Mouse (Mus musculus) MEL (cell line): Measurements from ENCODE around the gene Tle4. TPM values are rescaled to one million over a fixed set of nuclear protein-coding genes. Genes with fewer than 3 reads are reported as not detected.

Experiments
- DNase-seq: peaks from one replicate; pipeline ENCODE4 v3.0.0; 2011; ENCODE audit warnings: low read depth, low spot score
- H3K27ac ChIP-seq: 2 replicates; pipeline ENCODE4 v1.5.1; 2012; ENCODE audit warnings: low read depth, mild to moderate bottlenecking, control low read depth, low read length, moderate library complexity; ENCODE audit not compliant: control insufficient read depth
- H3K27me3 ChIP-seq, 2 experiments: fragments of 150-350 bp in 1 of 2; sonication (generic) in 1 of 2; 2 replicates each; pipeline ENCODE4 v1.6.1; 2012; ENCODE audit warnings: low read length in 2 of 2, mild to moderate bottlenecking in 2 of 2, improper control_type of control experiment in 1 of 2, moderate library complexity in 1 of 2; ENCODE audit not compliant: insufficient read depth in 2 of 2, control insufficient read depth in 1 of 2
- H3K36me3 ChIP-seq, 2 experiments: 2 replicates each; pipeline ENCODE4 v1.6.1; 2012 to 2014; ENCODE audit warnings: low read length in 2 of 2, improper control_type of control experiment in 1 of 2, inconsistent platforms in 1 of 2, mild to moderate bottlenecking in 1 of 2; ENCODE audit not compliant: insufficient read depth in 2 of 2, control insufficient read depth in 1 of 2
- H3K4me1 ChIP-seq, 2 experiments: fragments of 150-350 bp in 1 of 2; sonication (generic) in 1 of 2; 2 replicates each; pipeline ENCODE4 v1.6.1; 2012; ENCODE audit warnings: low read length in 2 of 2, improper control_type of control experiment in 1 of 2, mild to moderate bottlenecking in 1 of 2; ENCODE audit not compliant: insufficient read depth in 2 of 2, control insufficient read depth in 1 of 2
- H3K4me3 ChIP-seq, 2 experiments: fragments of 150-350 bp in 1 of 2; sonication (generic) in 1 of 2; 2 replicates each; pipeline ENCODE4 v1.5.1; 2012; ENCODE audit warnings: low read depth in 2 of 2, low read length in 2 of 2, mild to moderate bottlenecking in 2 of 2, moderate library complexity in 2 of 2, control low read depth in 1 of 2, improper control_type of control experiment in 1 of 2; ENCODE audit not compliant: control insufficient read depth in 1 of 2, insufficient read depth in 1 of 2
- H3K79me2 ChIP-seq: 2 replicates; pipeline ENCODE4 v1.6.1; 2012; ENCODE audit warnings: mild to moderate bottlenecking, low read length, moderate library complexity; ENCODE audit not compliant: control insufficient read depth, poor library complexity, insufficient read depth
- H3K9ac ChIP-seq: 2 replicates; pipeline ENCODE4 v1.6.1; 2012; ENCODE audit warnings: low read depth, mild to moderate bottlenecking, control low read depth, low read length, moderate library complexity; ENCODE audit not compliant: control insufficient read depth, poor library complexity, severe bottlenecking
- H3K9me3 ChIP-seq: fragments of 150-350 bp; sonication (generic); replicated peaks from 2 replicates; pipeline ENCODE4 v1.6.1; 2012; ENCODE audit warnings: mild to moderate bottlenecking, low read length, improper control_type of control experiment, moderate library complexity; ENCODE audit not compliant: insufficient read depth
- CHD1 ChIP-seq: IDR thresholded peaks from 2 replicates; pipeline ENCODE4 v1.6.1; 2012; ENCODE audit warnings: low read depth, mild to moderate bottlenecking, inconsistent platforms, low read length, improper control_type of control experiment
- CHD2 ChIP-seq: IDR thresholded peaks from 2 replicates; pipeline ENCODE4 v1.6.1; 2011; ENCODE audit warnings: low read length, improper control_type of control experiment
- E2F4 ChIP-seq: IDR thresholded peaks from 2 replicates; pipeline ENCODE4 v1.6.1; 2011; ENCODE audit warnings: low read depth, low read length, improper control_type of control experiment, borderline replicate concordance
- ELF1 ChIP-seq: IDR thresholded peaks from 2 replicates; pipeline ENCODE4 v1.6.1; 2014; ENCODE audit warnings: low read depth, mild to moderate bottlenecking, inconsistent platforms, low read length, improper control_type of control experiment, moderate library complexity
- ETS1 ChIP-seq: IDR thresholded peaks from 2 replicates; pipeline ENCODE4 v1.6.1; 2012; ENCODE audit warnings: low read depth, mild to moderate bottlenecking, inconsistent platforms, low read length, improper control_type of control experiment, moderate library complexity
- GATA1 ChIP-seq: IDR thresholded peaks from 2 replicates; pipeline ENCODE4 v1.6.1; 2011; ENCODE audit warnings: low read depth, low read length, improper control_type of control experiment
- HCFC1 ChIP-seq: IDR thresholded peaks from 2 replicates; pipeline ENCODE4 v1.6.1; 2012; ENCODE audit warnings: low read depth, mild to moderate bottlenecking, inconsistent platforms, low read length, improper control_type of control experiment, moderate library complexity
- MAZ ChIP-seq: IDR thresholded peaks from 2 replicates; pipeline ENCODE4 v1.6.1; 2012; ENCODE audit warnings: low read depth, mild to moderate bottlenecking, inconsistent platforms, low read length, improper control_type of control experiment
- MYB ChIP-seq: IDR thresholded peaks from 2 replicates; pipeline ENCODE4 v1.6.1; 2011; ENCODE audit warnings: mild to moderate bottlenecking, low read depth, low read length, improper control_type of control experiment
- NRF1 ChIP-seq: IDR thresholded peaks from 2 replicates; pipeline ENCODE4 v1.6.1; 2014; ENCODE audit warnings: low read depth, mild to moderate bottlenecking, inconsistent platforms, low read length, improper control_type of control experiment, moderate library complexity; ENCODE audit not compliant: poor library complexity, insufficient read depth, severe bottlenecking
- POLR2A ChIP-seq, 2 experiments: IDR thresholded peaks; 2 replicates each; pipeline ENCODE4 v1.6.1; 2011 to 2012; ENCODE audit warnings: low read length in 2 of 2, mild to moderate bottlenecking in 2 of 2, control low read depth in 1 of 2, improper control_type of control experiment in 1 of 2, low read depth in 1 of 2, moderate library complexity in 1 of 2; ENCODE audit not compliant: control insufficient read depth in 1 of 2, insufficient read depth in 1 of 2, poor library complexity in 1 of 2
- POLR2AphosphoS2 ChIP-seq: IDR thresholded peaks from 2 replicates; pipeline ENCODE4 v1.6.1; 2011; ENCODE audit warnings: low read length, improper control_type of control experiment
- RAD21 ChIP-seq: IDR thresholded peaks from 2 replicates; pipeline ENCODE4 v1.6.1; 2011; ENCODE audit warnings: mild to moderate bottlenecking, low read depth, low read length, improper control_type of control experiment
- SIN3A ChIP-seq: IDR thresholded peaks from 2 replicates; pipeline ENCODE4 v1.6.1; 2012; ENCODE audit warnings: low read length, improper control_type of control experiment, inconsistent platforms
- TCF12 ChIP-seq: IDR thresholded peaks from 2 replicates; pipeline ENCODE4 v1.6.1; 2014; ENCODE audit warnings: low read depth, mild to moderate bottlenecking, inconsistent platforms, low read length, improper control_type of control experiment, moderate library complexity
- UBTF ChIP-seq: IDR thresholded peaks from 2 replicates; pipeline ENCODE4 v1.6.1; 2012; ENCODE audit warnings: low read depth, mild to moderate bottlenecking, inconsistent platforms, low read length, improper control_type of control experiment, moderate library complexity, borderline replicate concordance; ENCODE audit not compliant: insufficient read depth
- USF1 ChIP-seq: IDR thresholded peaks from 2 replicates; pipeline ENCODE4 v1.6.1; 2014; ENCODE audit warnings: low read depth, mild to moderate bottlenecking, inconsistent platforms, low read length, improper control_type of control experiment, moderate library complexity
- USF2 ChIP-seq, 2 experiments: IDR thresholded peaks; 2 replicates each; pipeline ENCODE4 v1.6.1; 2011 to 2012; ENCODE audit warnings: improper control_type of control experiment in 2 of 2, low read length in 2 of 2, borderline replicate concordance in 1 of 2, inconsistent platforms in 1 of 2, low read depth in 1 of 2, mild to moderate bottlenecking in 1 of 2; ENCODE audit not compliant: insufficient read depth in 1 of 2
- ZC3H11A ChIP-seq: IDR thresholded peaks from 2 replicates; pipeline ENCODE4 v1.6.1; 2012; ENCODE audit warnings: low read depth, mild to moderate bottlenecking, inconsistent platforms, low read length, improper control_type of control experiment
- ZNF384 ChIP-seq: IDR thresholded peaks from 2 replicates; pipeline ENCODE4 v1.6.1; 2012; ENCODE audit warnings: low read depth, mild to moderate bottlenecking, inconsistent platforms, low read length, improper control_type of control experiment
- polyA plus RNA-seq, 2 experiments: library from polyadenylated mRNA; stranded (reverse) in 1 of 2; unstranded in 1 of 2; fragments of >175 nt in 1 of 2; fragments of >200 nt in 1 of 2; gene quantifications; 2 replicates each; pipeline versions ENCODE4 v1.2.1 to v1.2.4; 2012; ENCODE audit warnings: low replicate concordance in 2 of 2, low read depth in 1 of 2; ENCODE audit not compliant: insufficient read length in 2 of 2, insufficient read depth in 1 of 2, missing spikeins in 1 of 2
- total RNA-seq: library from RNA; depleted of rRNA; stranded (reverse); fragments of 300-350 nt; gene quantifications from 2 replicates; pipeline ENCODE4 v1.2.3, GENCODE M21; 2012

Tle4 gene
- total and polyA plus RNA-seq, 3 experiments: 6.0 to 42.5 (median 14.0) TPM

DNA sequence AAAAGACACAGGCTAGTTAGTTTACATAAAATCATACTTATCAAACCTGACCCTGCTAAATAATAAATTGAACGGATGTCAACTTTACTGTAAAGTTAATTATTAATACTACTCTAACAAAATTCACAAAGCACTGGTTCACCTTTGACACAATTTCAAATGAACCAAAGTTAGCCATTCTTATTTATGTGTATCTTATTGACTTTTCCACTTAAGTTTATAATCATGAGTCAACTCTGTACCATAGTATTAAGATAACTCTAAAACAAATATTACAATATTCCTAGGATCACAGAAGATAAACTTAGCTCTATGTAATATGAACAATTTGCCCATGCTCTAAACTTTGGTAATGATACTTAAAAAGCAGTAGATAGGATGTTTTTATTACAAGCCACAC, 81.4 kb downstream of the Tle4 start:
- no peak for DNase-seq
- no peak overlapping the region for H3K4me3 ChIP-seq
- no peak overlapping the region for H3K9ac ChIP-seq
- H3K27me3 ChIP-seq: no peaks in the 10 kb centered on the region
- peaks cover 3 to 15% of the 10 kb centered on the region in 2 experiments for H3K4me1 ChIP-seq
- TF ChIP-seq HCFC1 (no peak), CHD2 (no peak), TCF12 (no peak), ETS1 (no peak), USF2 (IDR thresholded peaks at IDR 0.05; ENCODE audit: borderline replicate concordance in 1 of 2, insufficient read depth in 1 of 2, low read depth in 1 of 2, low read length in 2 of 2) (no peak), MYB (no peak), ELF1 (no peak), USF1 (no peak), POLR2A (IDR thresholded peaks at IDR 0.05; ENCODE audit: control insufficient read depth in 1 of 2, insufficient read depth in 1 of 2, low read depth in 1 of 2, low read length in 2 of 2, poor library complexity in 1 of 2) (no peak), UBTF (no peak), ZC3H11A (no peak), MAZ (no peak), NRF1 (no peak), E2F4 (no peak), RAD21 (no peak), POLR2AphosphoS2 (no peak), CHD1 (no peak), ZNF384 (no peak), GATA1 (no peak), SIN3A (no peak)
- no peak overlapping the region for H3K27ac ChIP-seq
- H3K79me2 ChIP-seq: no peaks in the 10 kb centered on the region
- no peaks in the 10 kb centered on the region for H3K9me3 ChIP-seq
- H3K36me3 ChIP-seq: peaks cover 0 to 9% of the 10 kb centered on the region in 2 experiments; a peak in 3 of 4 replicates

GRCm38 (mm10) chr19:14508819-14509218, 89.0 kb downstream of the Tle4 start:
- no peak overlapping the region for H3K27ac ChIP-seq
- TF ChIP-seq NRF1 (no peak), ZNF384 (no peak), ETS1 (no peak)
- no peak for DNase-seq
- peaks cover 5 to 6% of the 10 kb centered on the region in 2 experiments; a peak in 3 of 4 replicates for H3K4me1 ChIP-seq
- no peaks in the 10 kb centered on the region for H3K79me2 ChIP-seq
- no peak overlapping the region for H3K9ac ChIP-seq
- peaks cover 2 to 10% of the 10 kb centered on the region in 2 experiments for H3K36me3 ChIP-seq
- H3K9me3 ChIP-seq: no peaks in the 10 kb centered on the region
- no peak overlapping the region for H3K4me3 ChIP-seq
- H3K27me3 ChIP-seq: no peaks in the 10 kb centered on the region
